Mouse (Mus musculus) layer of hippocampus, adult 9-11 months (tissue): ENCODE results near the gene Lck.

Source experiments
- DNase-seq: peaks from one replicate; pipeline ENCODE4 v3.0.0; 2022

The Lck gene

GRCm38 (mm10) chr4:129584884-129585608 is 11.6 kb upstream of the Lck start:
- DNase-seq: peak; percentile 80

- no peak for DNase-seq
Measured at GRCm38 (mm10) chr4:129584370-129584769, 10.9 kb upstream of the Lck start.

GRCm38 (mm10) chr4:129582251-129582650 is 8.8 kb upstream of the Lck start:
- DNase-seq: no peak

GRCm38 (mm10) chr4:129580347-129580746 is 6.9 kb upstream of the Lck start:
- DNase-seq: no peak

- DNase-seq: peak; percentile 68
Measured at GRCm38 (mm10) chr4:129578466-129578865, 5.0 kb upstream of the Lck start, which contains the start of gene Fam167b. Gene Fam167b (minus strand): TSS chr4:129578549.

- DNase-seq: no peak
Measured at GRCm38 (mm10) chr4:129577688-129578087, 4.2 kb upstream of the Lck start.

- peak; percentile 44 for DNase-seq
Measured at GRCm38 (mm10) chr4:129576863-129577491, 3.5 kb upstream of the Lck start.

GRCm38 (mm10) chr4:129575171-129575844 is 1.9 kb upstream of the Lck start:
- peak; percentile 39 for DNase-seq

- no peak for DNase-seq
Measured at GRCm38 (mm10) chr4:129573093-129573370, 409 bp downstream of the Lck start.

- no peak for DNase-seq
Measured at GRCm38 (mm10) chr4:129572236-129573092, 977 bp downstream of the Lck start.

- DNase-seq: no peak
Measured at GRCm38 (mm10) chr4:129571551-129572084, 1.8 kb downstream of the Lck start.

- no peak for DNase-seq
Measured at GRCm38 (mm10) chr4:129570028-129570427, 3.4 kb downstream of the Lck start.

GRCm38 (mm10) chr4:129568366-129568765 is 5.1 kb downstream of the Lck start:
- DNase-seq: no peak

GRCm38 (mm10) chr4:129565139-129565538 is 8.3 kb downstream of the Lck start:
- DNase-seq: no peak

GRCm38 (mm10) chr4:129563718-129564117 is 9.7 kb downstream of the Lck start:
- no peak for DNase-seq

- no peak for DNase-seq
Measured at GRCm38 (mm10) chr4:129561184-129561583, 12.3 kb downstream of the Lck start.

GRCm38 (mm10) chr4:129558321-129558955 is 15.0 kb downstream of the Lck start:
- DNase-seq: no peak

- DNase-seq: no peak
Measured at GRCm38 (mm10) chr4:129557256-129557808, 16.1 kb downstream of the Lck start.

- DNase-seq: peak; percentile 86
Measured at GRCm38 (mm10) chr4:129556532-129557223, 16.8 kb downstream of the Lck start.

- DNase-seq: peak; percentile 31
Measured at GRCm38 (mm10) chr4:129555862-129556531, 17.4 kb downstream of the Lck start.

- DNase-seq: peak; percentile 46
Measured at GRCm38 (mm10) chr4:129555421-129555861, 18.0 kb downstream of the Lck start.
